Mouse (Mus musculus): ENCODE data around the gene Ocrl. TPM values are rescaled to one million over a fixed set of nuclear protein-coding genes. Genes with fewer than 3 reads are reported as not detected.

Ocrl gene
- polyA plus RNA-seq, 1 experiment, result 4.0 TPM

GRCm38 (mm10) chrX:48001151-48001550 lies 89.0 kb downstream of the Ocrl start:
- TF ChIP-seq POLR2A (IDR thresholded peaks at IDR 0.05; ENCODE audit: low read depth, low read length), result no peak
- no peak for TF ChIP-seq CTCF (IDR thresholded peaks at IDR 0.05; ENCODE audit: extremely low read depth, insufficient read depth, insufficient read length, insufficient replicate concordance)
- DNase-seq (ENCODE audit: low read depth in 1 of 2, low spot score in 2 of 2), result no peak
- Histone ChIP-seq H3K4me3 (ENCODE audit: extremely low read depth, insufficient read depth, insufficient read length) (no peak overlapping the region), H3K27me3 (ENCODE audit: control insufficient read depth, insufficient read depth, low read length) (no peaks in the 10 kb centered on the region), H3K36me3 (ENCODE audit: control insufficient read depth, insufficient read depth, low read length) (no peaks in the 10 kb centered on the region), H3K27ac (ENCODE audit: insufficient read depth, low read length) (no peak overlapping the region), H3K4me1 (ENCODE audit: control insufficient read depth, insufficient read depth, insufficient read length) (no peaks in the 10 kb centered on the region)
- WGBS, result 70% methylated on average over 7 of the region's 7 CpGs

GRCm38 (mm10) chrX:48004786-48005185 lies 92.6 kb downstream of the Ocrl start:
- DNase-seq (ENCODE audit: low read depth in 1 of 2, low spot score in 2 of 2), result no peak
- 70% methylated on average over 1 of the region's 1 CpGs for WGBS

GRCm38 (mm10) chrX:48006062-48006461 lies 93.9 kb downstream of the Ocrl start:
- no peak overlapping the region for H3K27ac ChIP-seq (ENCODE audit: insufficient read depth, low read length)
- no peaks in the 10 kb centered on the region for H3K36me3 ChIP-seq (ENCODE audit: control insufficient read depth, insufficient read depth, low read length)
- no peak overlapping the region for H3K4me3 ChIP-seq (ENCODE audit: extremely low read depth, insufficient read depth, insufficient read length)
- DNase-seq (ENCODE audit: low read depth in 1 of 2, low spot score in 2 of 2), result no peak
- WGBS, result 90% methylated on average over 8 of the region's 8 CpGs
- H3K4me1 ChIP-seq (ENCODE audit: control insufficient read depth, insufficient read depth, insufficient read length), result no peaks in the 10 kb centered on the region
- TF ChIP-seq CTCF (IDR thresholded peaks at IDR 0.05; ENCODE audit: extremely low read depth, insufficient read depth, insufficient read length, insufficient replicate concordance) (no peak), POLR2A (IDR thresholded peaks at IDR 0.05; ENCODE audit: low read depth, low read length) (no peak)
- H3K27me3 ChIP-seq (ENCODE audit: control insufficient read depth, insufficient read depth, low read length), result no peaks in the 10 kb centered on the region

More at GRCm38 (mm10) chrX:48004786-48005185, 92.6 kb downstream of the Ocrl start:
- Histone ChIP-seq H3K27ac (ENCODE audit: insufficient read depth, low read length) (no peak overlapping the region), H3K4me3 (ENCODE audit: extremely low read depth, insufficient read depth, insufficient read length) (no peak overlapping the region), H3K4me1 (ENCODE audit: control insufficient read depth, insufficient read depth, insufficient read length) (no peaks in the 10 kb centered on the region), H3K27me3 (ENCODE audit: control insufficient read depth, insufficient read depth, low read length) (no peaks in the 10 kb centered on the region), H3K36me3 (ENCODE audit: control insufficient read depth, insufficient read depth, low read length) (no peaks in the 10 kb centered on the region)
- no peak for TF ChIP-seq POLR2A (IDR thresholded peaks at IDR 0.05; ENCODE audit: low read depth, low read length)
- no peak for TF ChIP-seq CTCF (IDR thresholded peaks at IDR 0.05; ENCODE audit: extremely low read depth, insufficient read depth, insufficient read length, insufficient replicate concordance)

- H3K36me3 ChIP-seq (ENCODE audit: control insufficient read depth, insufficient read depth, low read length), result no peaks in the 10 kb centered on the region
- no peak overlapping the region for H3K4me3 ChIP-seq (ENCODE audit: extremely low read depth, insufficient read depth, insufficient read length)
- WGBS, result 95% methylated on average over 3 of the region's 3 CpGs
- no peaks in the 10 kb centered on the region for H3K4me1 ChIP-seq (ENCODE audit: control insufficient read depth, insufficient read depth, insufficient read length)
- TF ChIP-seq POLR2A (IDR thresholded peaks at IDR 0.05; ENCODE audit: low read depth, low read length), result no peak
- TF ChIP-seq CTCF (IDR thresholded peaks at IDR 0.05; ENCODE audit: extremely low read depth, insufficient read depth, insufficient read length, insufficient replicate concordance), result no peak
- no peak overlapping the region for H3K27ac ChIP-seq (ENCODE audit: insufficient read depth, low read length)
- no peak for DNase-seq (ENCODE audit: low read depth in 1 of 2, low spot score in 2 of 2)
- H3K27me3 ChIP-seq (ENCODE audit: control insufficient read depth, insufficient read depth, low read length), result no peaks in the 10 kb centered on the region
Measured at GRCm38 (mm10) chrX:48011656-48012055, 99.5 kb downstream of the Ocrl start.

Other genes starting within 250 kb of the Ocrl start
- gene Smarca1, start 19.4 kb upstream of the Ocrl start, polyA plus RNA-seq (2012; rRNA removed), result 0.02 and 0.09 TPM in 2 replicates
- 0.33 and 0.34 TPM in 2 replicates for gene Apln, start 122.5 kb downstream of the Ocrl start, polyA plus RNA-seq (2012; rRNA removed)
- 0.05 and 0.08 TPM in 2 replicates for gene Xpnpep2, start 196.3 kb downstream of the Ocrl start, polyA plus RNA-seq (2012; rRNA removed)
- 100 and 106 TPM in 2 replicates for gene Sash3, start 234.0 kb downstream of the Ocrl start, polyA plus RNA-seq (2012; rRNA removed)